Mouse (Mus musculus) hindbrain, embryonic 15.5 days (tissue): Measurements from ENCODE around the gene Pak2. TPM values are rescaled to one million over a fixed set of nuclear protein-coding genes. Genes with fewer than 3 reads are reported as not detected.
"Not testable (repeated sequence)": the region's sequence is repeated elsewhere in the genome, so short reads cannot be mapped to it uniquely, and the experiment has no call there.

Experiments used
- ATAC-seq: fragments of 200-750 bp; cut with Nextera tagmentation; 2 replicates; pipeline ENCODE4 v1.8.0; 2017; ENCODE audit warnings: low read depth, moderate number of reproducible peaks, moderate TSS enrichment; ENCODE audit not compliant: low FRiP score
- H3K27ac ChIP-seq: fragments of 300-500 bp; sonication (generic); replicated peaks from 2 replicates; pipeline ENCODE4 v1.5.1; 2015; ENCODE audit warnings: mild to moderate bottlenecking, inconsistent platforms
- H3K27me3 ChIP-seq: fragments of 300-500 bp; sonication (generic); 2 replicates; pipeline ENCODE4 v1.6.1; 2015; ENCODE audit warnings: control low read depth, inconsistent platforms
- H3K36me3 ChIP-seq: fragments of 300-500 bp; sonication (generic); 2 replicates; pipeline ENCODE4 v1.6.1; 2015; ENCODE audit warnings: control low read depth, inconsistent platforms
- H3K4me1 ChIP-seq: fragments of 300-500 bp; sonication (generic); replicated peaks from 2 replicates; pipeline ENCODE4 v1.6.1; 2015; ENCODE audit warnings: control low read depth, inconsistent platforms
- H3K4me2 ChIP-seq: fragments of 300-500 bp; sonication (generic); 2 replicates; pipeline ENCODE4 v1.6.1; 2015; ENCODE audit warnings: moderate library complexity, mild to moderate bottlenecking, inconsistent platforms
- H3K4me3 ChIP-seq: fragments of 300-500 bp; sonication (generic); 2 replicates; pipeline ENCODE4 v1.5.1; 2015; ENCODE audit warnings: mild to moderate bottlenecking, inconsistent platforms
- H3K9ac ChIP-seq: fragments of 300-500 bp; sonication (generic); 2 replicates; pipeline ENCODE4 v1.6.1; 2015; ENCODE audit warnings: inconsistent platforms
- H3K9me3 ChIP-seq: fragments of 300-500 bp; sonication (generic); 2 replicates; pipeline ENCODE4 v1.6.1; 2016; ENCODE audit warnings: control low read depth, inconsistent platforms
- WGBS: fragments of 180-500 bp; shearing (Covaris S2); methylation state at CpG from one replicate; pipeline ENCODE4 v1.1.7; 2015; 5-methylcytosine and 5-hydroxymethylcytosine counted together
- polyA plus RNA-seq: library from polyadenylated mRNA; unstranded; fragments of >200 nt; fragmentation: Nextera tagmentation; extraction: Ambion mirVana; gene quantifications from 2 replicates; pipeline ENCODE4 v1.2.1, GENCODE M21; 2015

The Pak2 gene
- polyA plus RNA-seq, 1 experiment from 2014 or later = 31.8 TPM

DNA sequence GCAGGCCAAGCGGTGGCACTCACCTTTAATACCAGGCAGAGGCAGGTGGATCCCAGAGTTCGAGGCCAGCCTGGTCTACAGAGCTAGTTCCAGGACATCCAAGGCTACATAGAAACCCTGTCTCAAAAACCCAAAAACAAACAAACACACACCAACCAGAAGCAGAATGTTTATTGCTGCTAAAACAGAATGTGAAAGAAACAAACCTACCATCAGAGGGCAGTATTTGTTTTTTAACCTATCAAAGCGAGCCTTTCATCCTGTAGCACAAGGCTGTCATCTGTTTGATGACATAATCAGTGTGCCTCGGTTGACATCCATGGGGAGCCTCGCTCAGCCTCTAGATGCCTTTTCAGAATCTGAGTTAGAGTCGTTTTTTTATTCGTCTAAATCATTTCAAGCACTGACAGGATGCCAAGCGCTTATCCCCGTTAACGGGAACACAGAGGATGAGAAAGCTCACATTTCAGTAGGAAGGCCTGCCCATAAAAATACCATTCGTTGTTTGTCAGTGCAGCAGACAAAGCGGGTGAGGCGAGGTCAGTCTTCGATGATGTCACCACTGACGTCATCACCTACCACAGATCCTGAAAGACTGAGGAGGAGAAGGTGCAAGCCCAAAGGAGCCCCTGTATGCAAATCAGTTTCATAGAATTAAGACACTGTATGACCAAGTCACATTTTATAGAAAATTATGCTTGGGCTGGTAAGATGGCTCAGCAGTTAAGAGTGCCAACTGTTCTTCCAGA lies 32.0 kb upstream of the Pak2 start:
- Histone ChIP-seq H3K4me3 (no peak overlapping the region), H3K27ac (no peak overlapping the region), H3K4me2 (no peak overlapping the region), H3K9me3 (no peaks in the 10 kb centered on the region), H3K36me3 (peaks cover 37% of the 10 kb centered on the region), H3K9ac (no peak overlapping the region), H3K27me3 (no peaks in the 10 kb centered on the region), H3K4me1 (no peaks in the 10 kb centered on the region)
- ATAC-seq = no peak
- 81% methylated on average over 15 of the region's 15 CpGs for WGBS

DNA sequence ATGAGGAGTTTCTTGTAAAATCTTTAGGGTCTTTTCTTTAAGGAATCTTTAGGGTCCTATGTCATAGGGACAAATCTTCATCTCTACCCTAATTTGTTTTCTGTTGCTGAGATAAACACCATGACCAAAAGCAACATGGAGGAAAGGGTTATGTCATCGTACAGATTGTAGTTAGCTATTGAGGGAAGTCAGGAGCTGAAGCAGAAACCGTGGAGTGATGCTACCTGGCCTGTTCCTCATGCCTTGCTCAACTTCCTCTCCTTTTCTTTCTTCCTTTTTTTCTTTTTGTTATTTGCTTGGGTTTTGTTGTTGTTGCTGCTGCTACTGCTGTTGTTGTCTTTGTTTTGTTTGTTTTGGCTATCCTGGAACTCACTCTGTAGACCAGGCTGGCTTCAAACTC lies 29.4 kb upstream of the Pak2 start:
- Histone ChIP-seq H3K4me1 (no peaks in the 10 kb centered on the region), H3K4me2 (no peak overlapping the region), H3K36me3 (peaks cover 54% of the 10 kb centered on the region), H3K27me3 (no peaks in the 10 kb centered on the region), H3K27ac (no peak overlapping the region), H3K9ac (no peak overlapping the region), H3K9me3 (no peaks in the 10 kb centered on the region), H3K4me3 (no peak overlapping the region)
- ATAC-seq = no peak
- 94% methylated on average over 2 of the region's 2 CpGs for WGBS

- H3K4me1 ChIP-seq = no peaks in the 10 kb centered on the region
- WGBS = 79% methylated on average over 7 of the region's 7 CpGs
- no peaks in the 10 kb centered on the region for H3K9me3 ChIP-seq
- no peak overlapping the region for H3K4me2 ChIP-seq
- H3K27ac ChIP-seq = no peak overlapping the region
- ATAC-seq = no peak
- no peak overlapping the region for H3K9ac ChIP-seq
- H3K4me3 ChIP-seq = no peak overlapping the region
- H3K36me3 ChIP-seq = peaks cover 58% of the 10 kb centered on the region
- no peaks in the 10 kb centered on the region for H3K27me3 ChIP-seq
Observed at GRCm38 (mm10) chr16:32108170-32108569, 29.0 kb upstream of the Pak2 start.

- no peak overlapping the region for H3K4me2 ChIP-seq
- H3K4me1 ChIP-seq = no peaks in the 10 kb centered on the region
- 94% methylated on average over 12 of the region's 12 CpGs for WGBS
- H3K4me3 ChIP-seq = no peak overlapping the region
- no peak for ATAC-seq
- H3K9me3 ChIP-seq = no peaks in the 10 kb centered on the region
- no peak overlapping the region for H3K9ac ChIP-seq
- peaks cover 65% of the 10 kb centered on the region for H3K36me3 ChIP-seq
- no peak overlapping the region for H3K27ac ChIP-seq
- no peaks in the 10 kb centered on the region for H3K27me3 ChIP-seq
Observed at GRCm38 (mm10) chr16:32107342-32108045, 28.4 kb upstream of the Pak2 start.

- no peak overlapping the region for H3K4me2 ChIP-seq
- H3K27ac ChIP-seq = no peak overlapping the region
- H3K4me3 ChIP-seq = no peak overlapping the region
- no peak overlapping the region for H3K9ac ChIP-seq
- ATAC-seq = no peak
- H3K9me3 ChIP-seq = no peaks in the 10 kb centered on the region
- H3K36me3 ChIP-seq = peaks cover 63% of the 10 kb centered on the region
- no peaks in the 10 kb centered on the region for H3K27me3 ChIP-seq
- no peaks in the 10 kb centered on the region for H3K4me1 ChIP-seq
- WGBS = 97% methylated on average over 1 of the region's 1 CpGs
Observed at GRCm38 (mm10) chr16:32105698-32106097, 26.6 kb upstream of the Pak2 start.

DNA sequence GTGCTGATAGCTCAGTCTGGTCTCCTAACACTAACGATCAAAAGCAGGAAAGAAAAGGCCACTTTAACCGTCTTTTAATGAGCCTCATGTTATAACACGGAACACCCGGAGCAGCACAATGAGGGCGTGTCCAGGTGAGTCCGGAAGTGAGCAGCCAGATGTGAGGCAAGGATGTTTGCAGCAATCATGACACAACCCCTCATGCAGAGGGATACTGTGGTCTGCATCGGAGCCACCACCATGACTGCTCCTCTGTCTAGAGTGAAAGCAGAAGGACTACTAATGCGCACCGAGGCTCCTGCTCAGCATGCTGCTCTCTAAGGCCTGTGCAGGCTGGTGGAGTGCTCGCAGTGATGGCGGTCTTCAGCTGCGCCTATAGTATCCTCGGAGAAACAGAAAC lies 23.2 kb upstream of the Pak2 start:
- no peak for ATAC-seq
- Histone ChIP-seq H3K27me3 (no peaks in the 10 kb centered on the region), H3K36me3 (peaks cover 41% of the 10 kb centered on the region), H3K9me3 (no peaks in the 10 kb centered on the region), H3K27ac (no peak overlapping the region), H3K9ac (no peak overlapping the region), H3K4me2 (no peak overlapping the region), H3K4me1 (peaks cover 17% of the 10 kb centered on the region), H3K4me3 (no peak overlapping the region)
- 92% methylated on average over 13 of the region's 13 CpGs for WGBS

- H3K4me1 ChIP-seq = peaks cover 17% of the 10 kb centered on the region
- peak within 1 kb of the TSS; percentile 70 for H3K4me2 ChIP-seq
- peaks cover 26% of the 10 kb centered on the region for H3K36me3 ChIP-seq
- peak within 1 kb of the TSS; percentile 84 for H3K9ac ChIP-seq
- WGBS = under 1% methylated on average over 31 of the region's 34 CpGs
- no peaks in the 10 kb centered on the region for H3K27me3 ChIP-seq
- no peaks in the 10 kb centered on the region for H3K9me3 ChIP-seq
- H3K4me3 ChIP-seq = peak within 1 kb of the TSS; percentile 87
- ATAC-seq = peak; percentile 98
- H3K27ac ChIP-seq = peak within 1 kb of the TSS; percentile 81
Observed at GRCm38 (mm10) chr16:32099638-32100150, 20.6 kb upstream of the Pak2 start, which contains the start of the genes Pigx and Cep19. TSS of gene Pigx (minus strand) at chr16:32099740. TSS of gene Cep19 (plus strand) at chr16:32099800.

- H3K9me3 ChIP-seq = no peaks in the 10 kb centered on the region
- peaks cover 25% of the 10 kb centered on the region for H3K36me3 ChIP-seq
- H3K4me1 ChIP-seq = peaks cover 17% of the 10 kb centered on the region
- H3K4me3 ChIP-seq = peak overlapping the region; percentile 87
- under 1% methylated on average over 39 of the region's 39 CpGs for WGBS
- H3K9ac ChIP-seq = peak overlapping the region; percentile 84
- H3K4me2 ChIP-seq = peak overlapping the region; percentile 70
- H3K27ac ChIP-seq = peak overlapping the region; percentile 81
- ATAC-seq = peak; percentile 87
- H3K27me3 ChIP-seq = no peaks in the 10 kb centered on the region
Observed at GRCm38 (mm10) chr16:32098897-32099637, 19.9 kb upstream of the Pak2 start.

DNA sequence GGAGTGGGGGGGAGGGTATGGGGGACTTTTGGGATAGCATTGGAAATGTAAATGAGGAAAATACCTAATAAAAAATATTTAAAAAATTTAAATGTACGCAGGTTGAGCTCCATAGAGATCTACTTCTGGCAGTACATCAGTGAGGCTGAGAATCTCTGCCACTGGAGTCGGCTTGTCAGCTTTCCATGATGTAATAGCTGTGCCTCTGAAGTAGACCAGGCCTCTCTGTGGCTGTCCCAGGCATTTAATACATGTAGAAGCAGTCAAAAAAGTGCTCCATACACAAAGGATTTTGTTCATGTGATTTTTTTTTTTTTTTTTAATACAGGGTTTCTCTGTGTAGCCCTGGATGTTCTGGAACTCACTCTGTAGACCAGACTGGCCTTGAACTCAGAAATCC lies 18.6 kb upstream of the Pak2 start:
- not testable (repeated sequence) for H3K27me3 ChIP-seq, H3K9me3 ChIP-seq, H3K4me3 ChIP-seq, H3K27ac ChIP-seq, H3K9ac ChIP-seq, ATAC-seq
- 93% methylated on average over 2 of the region's 2 CpGs for WGBS
- Histone ChIP-seq H3K36me3 (peaks cover 12% of the 10 kb centered on the region), H3K4me2 (0 out of 2 replicates have a peak overlapping the region, but pooled peaks have one; percentile 70), H3K4me1 (peaks cover 17% of the 10 kb centered on the region)

GRCm38 (mm10) chr16:32091466-32091865 lies 12.3 kb upstream of the Pak2 start:
- ATAC-seq = no peak
- H3K27me3 ChIP-seq = no peaks in the 10 kb centered on the region
- peaks cover 52% of the 10 kb centered on the region for H3K36me3 ChIP-seq

DNA sequence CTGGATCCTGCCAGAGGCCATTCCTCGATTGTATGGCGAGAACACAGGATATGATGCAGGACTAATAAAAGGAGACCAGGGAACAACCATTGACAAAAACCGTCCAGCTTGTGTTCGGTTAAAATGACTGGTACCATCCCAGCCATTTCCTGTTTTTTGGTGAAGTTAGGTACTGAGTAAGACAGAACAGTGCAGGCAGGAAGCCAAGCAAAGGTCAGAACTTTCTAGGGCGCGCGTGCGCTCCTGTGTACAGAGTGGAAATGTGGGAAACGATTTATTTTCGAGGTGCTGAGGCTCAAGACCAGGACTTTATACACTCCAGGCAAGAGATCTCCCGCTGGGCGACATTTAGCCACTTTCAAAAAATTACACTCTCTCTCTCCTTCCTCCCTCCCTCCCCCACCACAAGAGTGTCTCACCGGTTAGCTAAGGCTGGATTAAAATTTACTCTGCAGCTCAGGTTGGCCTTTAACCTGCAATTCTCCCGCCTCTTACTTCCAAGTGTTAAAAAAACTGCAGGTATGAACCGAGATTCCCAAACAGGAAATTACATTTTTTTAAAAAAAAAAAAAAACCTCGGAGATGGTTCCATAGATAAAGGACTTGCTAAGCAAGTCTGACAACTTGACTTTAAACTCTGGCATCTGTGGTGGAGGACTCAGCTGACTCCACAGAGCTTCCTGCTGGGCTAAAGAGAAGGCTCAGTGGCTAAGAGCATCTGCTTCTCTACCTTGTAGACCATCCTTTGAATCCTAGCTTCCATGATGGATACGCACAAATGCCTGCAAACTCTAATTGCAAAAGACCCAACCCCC lies 8.7 kb upstream of the Pak2 start:
- H3K9ac ChIP-seq = no peak overlapping the region
- no peaks in the 10 kb centered on the region for H3K4me1 ChIP-seq
- H3K9me3 ChIP-seq = no peaks in the 10 kb centered on the region
- H3K4me3 ChIP-seq = no peak overlapping the region
- H3K27ac ChIP-seq = no peak overlapping the region
- WGBS = 89% methylated on average over 17 of the region's 17 CpGs
- H3K4me2 ChIP-seq = no peak overlapping the region
- no peaks in the 10 kb centered on the region for H3K27me3 ChIP-seq
- peaks cover 69% of the 10 kb centered on the region for H3K36me3 ChIP-seq
- ATAC-seq = no peak

More at GRCm38 (mm10) chr16:32091466-32091865, 12.3 kb upstream of the Pak2 start:
- Histone ChIP-seq H3K4me1 (no peaks in the 10 kb centered on the region), H3K9me3 (no peaks in the 10 kb centered on the region), H3K4me3 (no peak overlapping the region), H3K4me2 (no peak overlapping the region), H3K27ac (no peak overlapping the region), H3K9ac (no peak overlapping the region)
- WGBS = 92% methylated on average over 7 of the region's 7 CpGs
